Mouse (Mus musculus): Measurements from ENCODE around the gene Vil1.

DNA sequence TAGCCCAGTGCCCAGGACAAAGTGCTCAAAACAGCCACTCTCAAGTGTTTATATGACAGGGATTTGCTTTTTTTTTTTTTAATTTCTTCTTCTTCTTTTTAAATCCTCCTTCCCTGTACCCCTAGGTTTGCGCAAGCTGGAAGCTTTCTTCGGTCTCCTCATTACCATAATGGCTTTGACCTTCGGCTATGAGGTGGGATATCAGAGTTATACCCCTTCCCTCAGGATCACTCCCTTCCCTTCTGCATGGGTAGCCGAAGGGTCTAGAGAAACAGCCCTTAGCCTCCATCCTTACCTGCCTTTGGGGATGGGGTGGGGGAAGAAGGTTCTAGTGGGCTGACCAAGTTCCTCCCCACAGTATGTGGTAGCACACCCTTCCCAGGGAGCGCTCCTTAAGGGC, 28.7 kb upstream of the Vil1 start:
- TF ChIP-seq TAL1 (IDR thresholded peaks at IDR 0.05; ENCODE audit: low read length) = no peak
- no peak for TF ChIP-seq GATA1 (IDR thresholded peaks at IDR 0.05; ENCODE audit: low read length)

Measured in erythroblast, embryonic 14.5 days (primary cell).